Mouse (Mus musculus): Measurements from ENCODE around the gene Hmgcs2.

DNA sequence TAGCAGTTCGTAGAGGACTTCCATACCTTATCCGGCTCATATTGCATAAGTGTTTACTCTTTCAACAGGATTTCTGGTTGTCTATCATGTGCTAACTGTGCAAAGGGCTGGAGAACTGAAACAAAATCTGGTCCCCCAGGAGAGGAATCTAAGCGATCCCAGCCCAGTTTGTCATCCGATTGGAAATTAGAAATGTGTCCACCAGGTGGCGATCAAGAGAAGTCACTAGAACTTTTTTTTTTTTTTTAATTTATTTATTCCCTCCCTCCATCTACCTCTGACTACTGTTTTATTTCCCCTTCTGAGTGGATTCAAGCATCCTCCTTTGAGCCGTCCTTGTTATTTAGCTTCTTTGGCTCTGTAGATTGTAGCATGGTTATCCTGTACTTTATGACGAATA lies 73.7 kb downstream of the Hmgcs2 start:
- no peak for TF ChIP-seq POLR2A (IDR thresholded peaks at IDR 0.05; ENCODE audit: control insufficient read depth, extremely low read depth, insufficient read depth, low read length, poor library complexity)
- no peak for TF ChIP-seq CTCF (IDR thresholded peaks at IDR 0.05; ENCODE audit: borderline replicate concordance, control insufficient read depth, extremely low read depth, insufficient read depth, low read length, poor library complexity)
